Mouse (Mus musculus) bone marrow macrophage, adult 2 months (primary cell): ENCODE results near the gene Alpl. TPM values are rescaled to one million over a fixed set of nuclear protein-coding genes. Genes with fewer than 3 reads are reported as not detected.

Source experiments
- H3K27ac ChIP-seq: 2 replicates; pipeline ENCODE4 v1.5.1; 2012; ENCODE audit warnings: low read depth, low read length; ENCODE audit not compliant: insufficient read depth
- H3K4me1 ChIP-seq: 2 replicates; pipeline ENCODE4 v1.6.1; 2012; ENCODE audit warnings: low read length; ENCODE audit not compliant: control insufficient read depth, insufficient read depth
- H3K4me3 ChIP-seq: 2 replicates; pipeline ENCODE4 v1.5.1; 2012; ENCODE audit warnings: mild to moderate bottlenecking, low read length, moderate library complexity; ENCODE audit not compliant: insufficient read depth
- CTCF ChIP-seq: IDR thresholded peaks from 2 replicates; pipeline ENCODE4 v1.5.1; 2012; ENCODE audit warnings: low read depth, mild to moderate bottlenecking, low read length, moderate library complexity
- POLR2A ChIP-seq: IDR thresholded peaks from 2 replicates; pipeline ENCODE4 v1.6.1; 2012; ENCODE audit warnings: mild to moderate bottlenecking, low read depth, low read length, borderline replicate concordance
- polyA plus RNA-seq: library from polyadenylated mRNA; stranded (reverse); fragments of >200 nt; gene quantifications from 2 replicates; pipeline ENCODE4 v1.2.4, GENCODE M21; 2012; ENCODE audit not compliant: missing spikeins, insufficient read depth, insufficient read length

Gene Alpl
- polyA plus RNA-seq, 1 experiment: 0.21 TPM

DNA sequence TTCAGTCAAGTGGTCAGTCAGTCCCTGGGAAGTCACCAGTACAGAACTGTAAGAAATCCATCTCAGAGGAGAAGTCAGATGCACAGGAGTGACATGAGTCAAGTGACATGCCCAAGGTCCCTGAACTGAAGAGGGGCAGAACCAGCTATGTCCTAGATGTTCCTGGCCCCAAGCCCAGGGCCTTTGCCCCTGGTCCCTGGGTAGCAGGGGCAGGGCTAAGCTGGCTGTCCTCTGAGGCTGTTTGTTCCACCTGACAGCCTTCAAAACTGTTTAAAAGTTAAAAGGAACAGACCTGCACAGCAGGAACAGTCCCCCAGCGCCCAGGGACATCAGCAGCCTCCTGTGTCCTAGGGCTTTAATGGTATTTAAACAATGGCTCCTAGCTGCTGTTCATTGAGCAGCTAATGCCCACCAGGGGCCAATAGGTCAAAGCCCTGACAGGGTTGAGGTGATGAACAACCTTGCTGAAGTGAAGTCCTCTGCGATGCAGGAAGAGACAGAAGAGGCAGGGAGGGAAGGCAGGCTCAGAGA is 22.8 kb downstream of the Alpl start:
- H3K4me1 ChIP-seq: no peaks in the 10 kb centered on the region
- no peak for TF ChIP-seq POLR2A
- no peak overlapping the region for H3K4me3 ChIP-seq
- H3K27ac ChIP-seq: no peak overlapping the region

DNA sequence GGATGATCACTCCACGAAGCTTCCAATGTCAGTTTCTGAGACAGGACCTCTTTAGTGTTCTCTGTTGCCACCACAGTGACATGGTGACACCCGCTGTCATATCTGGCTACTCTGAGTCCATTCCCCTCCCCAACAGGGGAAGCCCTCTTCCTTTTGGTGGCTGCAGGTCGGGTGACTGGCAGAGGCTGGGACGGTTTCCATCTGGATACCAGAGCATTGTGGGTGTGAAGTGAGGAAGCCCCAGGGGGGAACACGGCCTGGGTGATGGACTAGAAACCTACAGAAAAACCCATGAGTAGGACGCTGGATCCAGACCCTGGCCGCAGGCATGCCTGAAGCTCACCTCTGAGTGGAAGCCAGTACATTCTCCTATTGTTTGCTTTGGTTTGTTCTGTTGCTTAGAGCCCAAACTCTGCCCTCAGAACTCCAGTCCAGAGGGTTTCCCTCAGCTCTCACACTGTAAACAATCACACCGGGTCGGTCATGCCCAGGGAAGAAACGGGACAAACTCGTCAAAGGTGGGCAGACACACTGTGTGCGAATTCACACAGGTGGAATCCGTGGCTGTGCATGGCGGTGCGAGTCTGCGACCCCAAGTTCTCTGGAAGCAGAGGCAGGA is 23.6 kb downstream of the Alpl start:
- Histone ChIP-seq H3K27ac (no peak overlapping the region), H3K4me3 (no peak overlapping the region)

DNA sequence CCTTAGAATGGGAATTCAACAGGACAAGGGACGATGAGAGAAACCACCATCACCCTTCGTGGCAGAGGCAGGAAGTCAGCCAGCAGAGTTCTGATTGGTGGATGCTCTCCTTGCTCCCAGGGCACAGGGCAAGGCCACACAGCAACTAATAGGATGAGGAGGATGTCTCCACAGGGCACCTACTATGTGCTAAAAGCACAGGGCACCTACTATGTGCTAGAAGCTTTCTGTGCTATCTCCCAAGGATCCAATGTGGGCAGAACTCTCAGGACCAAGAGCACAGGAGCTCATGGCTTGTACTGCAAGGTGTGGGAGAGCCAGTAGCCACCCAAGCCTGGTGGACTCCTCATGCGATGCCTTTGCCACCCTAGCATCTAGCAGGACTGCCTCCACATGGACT is 24.4 kb downstream of the Alpl start:
- Histone ChIP-seq H3K27ac (no peak overlapping the region), H3K4me1 (no peaks in the 10 kb centered on the region)

More for the DNA sequence above, 23.6 kb downstream of the Alpl start:
- TF ChIP-seq CTCF (no peak), POLR2A (no peak)
- no peaks in the 10 kb centered on the region for H3K4me1 ChIP-seq

DNA sequence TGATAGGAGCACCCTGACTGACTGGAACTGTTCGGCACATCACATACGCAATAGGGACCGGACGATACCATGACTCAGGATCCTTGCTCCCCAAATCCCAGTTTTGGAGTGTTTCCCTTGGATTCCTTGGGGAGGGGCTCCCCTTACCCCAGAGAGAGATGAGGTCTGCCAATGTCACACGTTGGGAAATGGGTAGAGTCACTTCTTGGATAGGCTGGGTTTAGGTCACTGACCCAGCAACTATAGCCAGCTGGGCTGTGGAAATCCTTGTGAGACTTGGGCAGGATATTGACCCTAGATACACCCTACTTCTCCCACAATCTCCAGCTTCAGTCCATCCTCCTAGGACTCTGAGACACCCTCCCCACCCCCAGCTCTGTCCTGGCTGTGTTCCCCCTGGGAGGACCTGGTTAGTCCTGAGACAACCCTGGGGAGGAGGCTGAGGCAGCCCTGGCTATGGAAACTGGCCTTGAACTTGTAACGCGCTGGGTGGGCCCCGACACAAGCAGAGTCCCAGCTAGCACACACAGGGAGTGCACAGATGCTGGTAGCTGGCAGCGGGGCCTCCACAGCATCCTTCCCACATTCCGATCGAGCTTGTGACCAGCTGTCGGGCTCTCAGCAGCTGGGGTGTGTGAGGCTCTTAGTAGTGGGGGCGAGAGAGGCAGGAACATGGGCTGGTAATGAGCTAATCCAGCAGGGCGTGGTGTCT is 25.1 kb downstream of the Alpl start:
- Histone ChIP-seq H3K4me1 (no peaks in the 10 kb centered on the region), H3K27ac (no peak overlapping the region), H3K4me3 (no peak overlapping the region)
- TF ChIP-seq POLR2A (no peak), CTCF (no peak)

More for the DNA sequence above, 24.4 kb downstream of the Alpl start:
- H3K4me3 ChIP-seq: no peak overlapping the region
- TF ChIP-seq CTCF (no peak), POLR2A (no peak)

DNA sequence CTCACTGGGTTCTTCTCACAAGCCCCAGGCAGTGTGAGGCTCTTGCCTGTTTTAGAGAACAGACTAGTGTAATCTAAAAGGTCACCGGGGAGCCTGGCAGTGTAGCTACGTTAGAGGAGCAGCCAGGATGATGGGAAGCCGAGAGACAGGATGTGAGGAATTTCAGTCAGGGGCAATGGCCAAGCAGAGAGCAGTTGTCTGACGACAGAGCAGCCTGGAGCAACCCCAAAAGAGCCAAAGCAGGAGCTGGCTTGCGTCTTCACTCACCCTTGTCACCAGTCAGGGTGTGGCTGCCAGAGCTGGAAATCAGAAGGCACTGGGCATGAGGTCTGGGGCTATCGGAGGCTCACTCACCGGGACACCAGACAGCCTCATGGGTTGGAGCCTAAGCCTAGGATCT is 26.5 kb downstream of the Alpl start:
- TF ChIP-seq POLR2A (no peak), CTCF (no peak)
- Histone ChIP-seq H3K27ac (no peak overlapping the region), H3K4me3 (no peak overlapping the region), H3K4me1 (no peaks in the 10 kb centered on the region)

DNA sequence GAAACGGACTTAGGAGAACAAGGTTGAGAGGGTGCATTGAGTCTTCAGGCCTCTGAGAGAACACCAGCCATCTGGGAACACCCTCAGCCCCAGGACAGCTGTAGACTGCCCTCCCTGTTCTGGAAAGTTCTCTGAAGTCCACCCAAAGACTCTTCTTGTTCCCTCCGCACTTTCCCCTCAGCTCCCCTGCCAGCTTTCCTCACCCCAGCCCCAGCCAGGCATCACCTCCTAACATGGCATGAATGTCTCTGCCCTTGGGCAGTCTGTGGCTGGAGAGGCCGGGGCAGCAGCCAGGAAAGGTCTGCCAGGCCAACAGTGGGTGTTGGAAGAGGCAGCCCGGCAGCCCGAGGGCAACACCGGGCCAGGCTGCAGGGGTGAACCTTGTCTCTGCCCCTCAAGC is 27.4 kb downstream of the Alpl start:
- TF ChIP-seq CTCF: no peak
- H3K4me1 ChIP-seq: no peaks in the 10 kb centered on the region
- no peak overlapping the region for H3K27ac ChIP-seq
- no peak overlapping the region for H3K4me3 ChIP-seq

DNA sequence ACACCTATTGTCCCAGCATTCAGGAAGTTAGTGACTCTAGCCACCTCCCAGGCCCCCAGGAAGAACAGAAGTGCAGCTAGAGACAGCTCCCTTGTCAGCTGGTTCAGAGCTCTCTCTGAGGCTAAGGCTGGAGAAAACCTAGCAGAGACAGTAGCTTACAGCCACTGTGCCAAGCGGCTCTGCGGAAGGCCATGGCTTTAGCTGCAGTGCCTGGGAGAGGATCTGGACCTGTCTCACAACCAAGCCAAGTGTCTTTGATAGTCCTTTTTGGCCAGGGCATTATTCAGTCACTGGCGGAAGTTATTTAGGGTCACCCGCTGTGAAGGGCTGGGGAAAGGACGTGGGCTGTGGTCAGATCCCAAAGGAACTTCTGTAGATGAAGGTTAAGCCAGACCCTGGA is 27.8 kb downstream of the Alpl start:
- no peaks in the 10 kb centered on the region for H3K4me1 ChIP-seq
- TF ChIP-seq POLR2A (no peak), CTCF (no peak)
- H3K27ac ChIP-seq: no peak overlapping the region

DNA sequence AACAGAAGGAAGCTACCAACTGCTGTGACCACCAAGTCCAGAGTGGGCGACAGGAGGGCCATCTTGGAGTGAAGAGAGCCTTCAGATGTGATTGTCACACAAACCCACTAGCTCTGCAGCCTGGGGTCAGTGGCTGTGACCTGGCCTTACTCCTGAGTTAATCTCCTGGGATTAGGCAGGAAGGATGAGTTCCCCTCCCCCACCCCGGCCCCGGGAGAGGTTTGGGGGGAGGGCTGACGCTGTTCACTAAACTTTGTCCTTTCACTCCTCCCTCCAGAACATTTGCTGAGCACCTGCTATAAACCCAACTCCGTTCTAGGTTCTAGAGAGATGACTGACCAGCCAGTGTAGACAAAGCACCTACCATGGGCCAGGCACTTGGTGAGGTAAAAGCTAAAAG is 29.8 kb downstream of the Alpl start:
- Histone ChIP-seq H3K27ac (no peak overlapping the region), H3K4me3 (no peak overlapping the region), H3K4me1 (no peaks in the 10 kb centered on the region)
- TF ChIP-seq CTCF (no peak), POLR2A (no peak)

More for the DNA sequence above, 27.8 kb downstream of the Alpl start:
- H3K4me3 ChIP-seq: no peak overlapping the region

DNA sequence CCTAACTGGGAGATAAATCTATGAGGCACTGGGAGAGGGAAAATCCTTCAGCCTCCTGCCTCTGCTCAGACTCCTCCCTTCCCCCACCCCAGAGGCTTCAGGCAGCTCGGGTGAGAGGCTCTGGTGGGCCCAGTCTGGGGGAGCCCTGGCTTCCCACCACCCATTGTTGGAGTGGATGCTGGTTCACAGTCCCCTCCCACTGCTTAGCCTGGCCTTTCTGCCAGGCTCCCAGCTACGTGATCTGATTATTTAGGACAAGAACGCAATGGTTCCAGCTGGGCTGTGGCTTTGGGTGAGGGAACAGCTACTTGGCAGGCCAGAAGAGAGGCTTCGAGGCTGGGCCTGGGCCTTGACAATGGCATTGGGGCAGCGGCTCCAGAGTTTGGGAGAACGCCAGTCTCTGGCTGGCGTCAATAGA is 30.6 kb downstream of the Alpl start:
- no peak for TF ChIP-seq POLR2A
- no peak for TF ChIP-seq CTCF
- Histone ChIP-seq H3K27ac (no peak overlapping the region), H3K4me1 (no peaks in the 10 kb centered on the region), H3K4me3 (no peak overlapping the region)

DNA sequence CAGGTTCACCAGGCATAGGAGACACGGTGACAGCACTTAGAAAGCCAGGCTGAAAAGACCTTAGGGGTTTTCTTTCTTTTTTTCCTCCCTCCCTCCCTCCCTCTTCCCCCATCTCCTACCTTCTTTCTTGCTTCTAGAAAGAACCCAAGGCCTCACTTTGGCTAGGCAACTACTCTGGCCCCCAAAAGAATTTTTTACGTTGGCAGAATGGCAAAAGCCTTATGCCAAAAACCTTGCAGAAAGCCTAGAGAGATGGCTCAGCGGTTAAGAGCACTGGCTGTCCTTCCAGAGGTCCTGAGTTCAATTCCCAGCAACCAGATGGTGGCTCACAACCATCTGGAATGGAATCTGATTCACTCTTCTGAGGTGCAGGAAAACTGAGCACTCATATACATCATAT is 31.6 kb downstream of the Alpl start:
- TF ChIP-seq CTCF (no peak), POLR2A (no peak)
- Histone ChIP-seq H3K4me3 (no peak overlapping the region), H3K4me1 (no peaks in the 10 kb centered on the region), H3K27ac (no peak overlapping the region)

DNA sequence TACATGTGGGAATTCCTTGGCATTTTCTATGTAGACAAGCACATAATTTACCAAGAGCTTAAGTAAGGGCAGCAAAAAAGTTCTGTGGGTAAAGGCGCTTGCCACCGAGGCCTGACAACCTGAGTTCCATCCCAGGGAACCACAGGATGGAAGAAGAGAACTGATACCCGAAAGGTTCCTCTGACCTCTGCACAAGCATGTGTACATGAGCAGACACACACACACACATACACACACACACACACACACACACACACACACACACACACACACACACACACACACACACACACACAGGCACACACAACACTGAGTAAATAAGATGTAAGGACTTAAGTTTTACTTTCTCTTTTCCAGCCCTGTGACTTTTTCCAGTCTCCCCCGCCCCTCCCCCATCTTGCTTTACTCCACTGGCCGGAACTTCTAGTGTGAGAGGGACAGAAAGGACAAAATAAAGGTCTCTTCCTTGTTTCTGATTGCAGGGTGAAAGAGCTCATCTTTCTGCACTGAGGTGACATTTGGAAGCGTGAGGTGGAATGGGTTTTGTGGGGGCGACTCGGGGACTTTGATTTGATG is 32.2 kb downstream of the Alpl start:
- TF ChIP-seq POLR2A (no peak), CTCF (no peak)
- Histone ChIP-seq H3K4me1 (no peaks in the 10 kb centered on the region), H3K27ac (no peak overlapping the region), H3K4me3 (no peak overlapping the region)
